Mouse (Mus musculus) gastrocnemius, adult 2 months (tissue): ENCODE data around the gene Coq9. TPM values are rescaled to one million over a fixed set of nuclear protein-coding genes. Genes with fewer than 3 reads are reported as not detected.

Source experiments
- DNase-seq: peaks from one replicate; pipeline ENCODE4 v3.0.0; 2022
- H3K27ac ChIP-seq: fragments of 200-600 bp; 2 replicates; pipeline ENCODE4 v1.8.1; 2022; ENCODE audit warnings: mild to moderate bottlenecking
- H3K4me3 ChIP-seq: fragments of 200-600 bp; 2 replicates; pipeline ENCODE4 v1.8.1; 2022; ENCODE audit warnings: mild to moderate bottlenecking, moderate library complexity
- CTCF ChIP-seq: fragments of 200-600 bp; IDR thresholded peaks from 2 replicates; pipeline ENCODE4 v1.8.1; 2022; ENCODE audit warnings: antibody characterized with exemption, mild to moderate bottlenecking, moderate library complexity
- intact Hi-C: fragments of 180-260 bp; cut with DNase I; formaldehyde crosslinking; loops from one replicate; pipeline ENCODE4 v1.15.1; 2025
- total RNA-seq, 2 experiments: library from RNA; stranded (reverse); gene quantifications; 2 replicates each; pipeline ENCODE4 v1.2.3; 2021

Coq9 gene
- total RNA-seq, 2 experiments from 2014 or later, result 359 to 480 TPM

- peak; percentile 56 for DNase-seq
- TF ChIP-seq CTCF, result no peak
- intact Hi-C loops, result loop anchor here (1.0 kb wide), 1 partner anchor 30 kb away; no protein-coding TSS in a partner anchor
- Histone ChIP-seq H3K4me3 (peak overlapping the region; percentile 74), H3K27ac (peak overlapping the region; percentile 85)
These were observed 37.2 kb downstream of the Coq9 start for GRCm38 (mm10) chr8:94875096-94875870.

- Histone ChIP-seq H3K27ac (peak overlapping the region; percentile 85), H3K4me3 (peak overlapping the region; percentile 74)
- no peak for TF ChIP-seq CTCF
- no peak for DNase-seq
- intact Hi-C loops, result loop anchor here (1.0 kb wide), 1 partner anchor 29 kb away; no protein-coding TSS in a partner anchor
These were observed 37.7 kb downstream of the Coq9 start for GRCm38 (mm10) chr8:94875871-94876150.

- no peak for TF ChIP-seq CTCF
- peak; percentile 91 for DNase-seq
- Histone ChIP-seq H3K4me3 (peak within 1 kb of the TSS; percentile 74), H3K27ac (peak within 1 kb of the TSS; percentile 85)
- intact Hi-C loops, result no loop called here
These were observed 38.1 kb downstream of the Coq9 start, which contains the start of gene Dok4 for GRCm38 (mm10) chr8:94876197-94876730. TSS of gene Dok4 (minus strand) at chr8:94876330.

GRCm38 (mm10) chr8:94876820-94877219 is 38.7 kb downstream of the Coq9 start:
- DNase-seq, result no peak
- peak overlapping the region; percentile 67; the same call in 1 of the 2 replicates for H3K27ac ChIP-seq
- no peak overlapping the region for H3K4me3 ChIP-seq
- no peak for TF ChIP-seq CTCF
- intact Hi-C loops, result no loop called here

- no peak for TF ChIP-seq CTCF
- Histone ChIP-seq H3K27ac (no peak overlapping the region), H3K4me3 (no peak overlapping the region)
- DNase-seq, result no peak
- intact Hi-C loops, result no loop called here
These were observed 42.6 kb downstream of the Coq9 start for GRCm38 (mm10) chr8:94880742-94881141.

DNA sequence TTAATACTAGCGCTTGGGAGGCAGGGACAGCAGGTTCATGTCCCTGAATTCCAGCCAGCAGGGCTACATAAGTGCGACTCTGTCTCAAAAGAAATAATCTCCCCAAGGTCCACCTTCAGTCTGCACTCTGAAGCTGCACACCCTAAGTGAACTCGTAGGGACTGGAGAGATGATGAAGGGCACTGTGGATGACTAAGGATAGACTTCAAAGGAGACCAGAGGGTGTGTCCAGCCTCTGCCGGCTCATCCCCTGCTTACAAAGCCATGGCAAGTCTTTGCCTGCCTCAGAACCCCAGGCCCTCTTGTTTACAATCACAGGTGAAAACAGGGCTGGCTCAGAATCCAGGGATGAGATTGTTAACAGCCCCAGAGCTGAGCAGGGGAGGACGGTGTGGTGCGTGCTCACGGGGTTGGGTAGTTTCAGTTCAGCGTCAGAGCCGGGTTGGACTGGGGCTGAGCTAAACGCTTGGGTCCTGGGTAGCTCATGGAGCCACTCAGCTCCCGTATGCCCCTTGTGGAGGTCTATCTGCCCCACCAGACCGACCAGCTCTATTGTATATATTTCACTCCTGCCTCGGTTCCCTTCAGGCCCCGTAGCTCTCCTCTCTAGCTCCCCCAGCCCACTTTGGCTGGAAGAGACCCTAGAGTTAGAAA is 50.4 kb downstream of the Coq9 start:
- Histone ChIP-seq H3K27ac (no peak overlapping the region), H3K4me3 (no peak overlapping the region)
- DNase-seq, result no peak
- no peak for TF ChIP-seq CTCF
- intact Hi-C loops, result no loop called here

DNA sequence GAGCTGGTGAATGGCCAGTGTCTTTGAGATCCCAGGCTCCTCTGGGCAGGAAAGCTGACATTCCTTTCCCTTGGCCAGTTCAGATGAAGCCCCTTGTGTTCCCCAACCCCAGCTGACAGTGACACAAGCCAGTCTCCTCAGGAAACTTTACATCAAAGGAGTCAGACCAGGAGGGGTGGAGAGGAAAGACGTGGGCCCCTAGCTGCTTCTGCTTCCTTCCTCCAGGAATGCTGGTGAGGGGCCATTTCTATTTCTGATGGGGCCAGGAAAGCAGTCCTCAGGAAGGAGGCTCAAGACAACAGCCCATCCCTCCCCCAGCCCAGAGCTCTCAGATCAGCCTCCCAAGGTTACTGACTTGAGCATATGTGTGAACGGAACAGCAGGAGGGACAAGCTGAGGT is 54.8 kb downstream of the Coq9 start:
- no peak overlapping the region for H3K4me3 ChIP-seq
- no peak for TF ChIP-seq CTCF
- intact Hi-C loops, result no loop called here
- DNase-seq, result no peak
- no peak overlapping the region for H3K27ac ChIP-seq

DNA sequence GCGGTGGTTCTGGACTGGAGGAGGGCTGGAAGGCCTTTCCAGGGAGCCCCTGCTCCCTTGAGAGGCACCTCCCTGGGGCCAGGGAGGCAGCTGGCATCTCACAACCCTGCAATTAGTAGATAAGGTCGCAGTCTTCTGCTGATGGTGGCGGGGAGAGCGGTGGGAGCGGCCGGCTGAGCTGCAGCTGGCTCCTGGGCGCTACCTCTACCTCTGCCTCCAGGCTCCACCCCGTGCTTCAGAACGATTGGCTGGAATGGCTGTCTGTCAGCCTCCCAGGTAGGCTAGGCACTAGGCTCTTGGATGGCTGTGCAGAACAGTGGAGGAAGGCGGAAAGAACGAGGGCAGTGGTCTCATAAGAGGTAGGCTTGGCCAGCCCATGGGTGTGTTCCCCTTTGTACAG is 61.1 kb downstream of the Coq9 start:
- intact Hi-C loops, result no loop called here
- DNase-seq, result no peak
- Histone ChIP-seq H3K4me3 (no peak overlapping the region), H3K27ac (no peak overlapping the region)
- TF ChIP-seq CTCF, result no peak

DNA sequence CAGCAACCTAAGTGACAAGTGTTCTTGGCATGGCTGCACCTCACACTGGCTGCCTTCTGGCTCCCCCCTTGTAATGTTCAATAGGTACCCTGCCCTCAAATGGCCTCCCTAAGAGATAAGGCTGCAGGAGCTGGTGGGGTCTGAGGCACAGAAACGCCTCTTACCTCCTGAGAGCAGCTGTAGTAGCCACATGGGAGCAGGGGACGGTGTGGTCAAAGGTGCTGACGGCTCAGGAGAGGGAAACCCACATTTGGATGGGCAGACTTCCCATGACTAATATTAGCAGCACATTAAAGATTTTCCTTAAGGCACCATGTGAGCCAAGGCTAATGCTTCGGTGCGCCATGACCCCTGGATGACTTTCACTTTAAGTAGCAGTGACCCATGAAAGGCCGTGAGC is 62.5 kb downstream of the Coq9 start:
- H3K4me3 ChIP-seq, result peak overlapping the region; percentile 33
- intact Hi-C loops, result loop anchor here (1.0 to 10.0 kb wide), 2 partner anchors 22 to 196 kb away; no protein-coding TSS in a partner anchor
- no peak for TF ChIP-seq CTCF
- DNase-seq, result peak; percentile 47
- peak overlapping the region; percentile 72 for H3K27ac ChIP-seq

GRCm38 (mm10) chr8:94901031-94901430 is 62.9 kb downstream of the Coq9 start:
- peak overlapping the region; percentile 72 for H3K27ac ChIP-seq
- peak; percentile 27 for DNase-seq
- intact Hi-C loops, result loop anchor here (1.0 to 10.0 kb wide), 2 partner anchors 23 to 196 kb away; no protein-coding TSS in a partner anchor
- no peak for TF ChIP-seq CTCF
- peak overlapping the region; percentile 33 for H3K4me3 ChIP-seq

DNA sequence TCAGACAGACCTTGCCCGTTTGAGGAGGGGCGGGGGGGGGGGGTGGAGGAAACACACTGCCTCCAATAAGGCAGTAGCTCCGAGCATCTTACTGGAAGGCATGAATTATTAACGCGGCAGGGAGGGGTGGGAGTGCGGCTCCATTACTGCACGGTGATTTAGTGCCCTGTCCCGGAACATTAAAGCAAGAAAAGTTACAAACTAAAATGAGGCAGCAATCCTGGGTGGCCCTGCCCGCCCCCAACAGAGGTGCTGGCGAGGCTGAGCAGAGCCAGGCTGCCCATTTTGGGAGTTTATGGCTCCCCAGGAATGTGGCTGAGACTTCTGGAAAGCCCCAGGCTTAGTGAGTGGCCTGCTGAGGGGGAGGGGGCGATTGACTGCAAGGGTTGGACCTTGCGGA is 65.6 kb downstream of the Coq9 start:
- intact Hi-C loops, result loop anchor here (10.0 kb wide), 1 partner anchor 199 kb away; no protein-coding TSS in a partner anchor
- no peak for TF ChIP-seq CTCF
- Histone ChIP-seq H3K4me3 (no peak overlapping the region), H3K27ac (no peak overlapping the region)
- DNase-seq, result no peak

Other genes starting within 250 kb of the Coq9 start
- gene Rspry1, start 236.4 kb upstream of the Coq9 start, total RNA-seq, result 10 to 100 TPM in 1 of 2 experiments, 1 to 10 TPM in 1; 8.5 to 10.8 TPM
- 10 to 100 TPM; 17.9 to 22.6 TPM for gene Fam192a, start 236.3 kb upstream of the Coq9 start, total RNA-seq
- gene Arl2bp, start 171.7 kb upstream of the Coq9 start, total RNA-seq, result 10 to 100 TPM; 42.0 to 51.2 TPM
- 1 to 10 TPM in 1 of 2 experiments, under 1 TPM in 1; 0.86 to 1.0 TPM for gene Pllp, start 142.0 kb upstream of the Coq9 start, total RNA-seq
- not detected for gene Ccl22, start 92.7 kb upstream of the Coq9 start, total RNA-seq
- 1 to 10 TPM in 1 of 2 experiments, under 1 TPM in 1; 0.36 to 1.0 TPM for gene Cx3cl1, start 66.3 kb upstream of the Coq9 start, total RNA-seq
- gene Ccl17, start 27.9 kb upstream of the Coq9 start, total RNA-seq, result not detected
- gene Ciapin1, start within 50 bp of the Coq9 start, total RNA-seq, result 10 to 100 TPM; 29.7 to 44.5 TPM
- gene Polr2c, start 19.1 kb downstream of the Coq9 start, total RNA-seq, result 10 to 100 TPM; 47.3 to 49.8 TPM
- 1 to 10 TPM; 2.7 to 6.1 TPM for gene Dok4, start 38.0 kb downstream of the Coq9 start, total RNA-seq
- 1 to 10 TPM; 3.0 to 3.8 TPM for gene Ccdc102a, start 79.8 kb downstream of the Coq9 start, total RNA-seq
- gene Adgrg5, start 85.4 kb downstream of the Coq9 start, total RNA-seq, result under 1 TPM in 1 of 2 experiments, not detected in 1; 0.28 TPM
- 10 to 100 TPM; 20.7 to 27.4 TPM for gene Adgrg1, start 136.4 kb downstream of the Coq9 start, total RNA-seq
- under 1 TPM; 0.28 to 0.43 TPM for gene Adgrg3, start 179.4 kb downstream of the Coq9 start, total RNA-seq
- not detected for gene Drc7, start 216.8 kb downstream of the Coq9 start, total RNA-seq
- 1 to 10 TPM; 6.4 to 7.6 TPM for gene Katnb1, start 242.9 kb downstream of the Coq9 start, total RNA-seq